Mouse (Mus musculus): Measurements from ENCODE around the gene Sult5a1. TPM values are rescaled to one million over a fixed set of nuclear protein-coding genes. Genes with fewer than 3 reads are reported as not detected.

The Sult5a1 gene
- polyA plus RNA-seq, 1 experiment from 2014 or later: 1.6 TPM

- Histone ChIP-seq H3K4me3 (no peak overlapping the region), H3K27me3 (no peaks in the 10 kb centered on the region), H3K4me2 (no peak overlapping the region), H3K36me3 (no peaks in the 10 kb centered on the region), H3K27ac (replicated peaks) (no peak overlapping the region), H3K9ac (no peak overlapping the region), H3K4me1 (replicated peaks) (no peaks in the 10 kb centered on the region; the same call in 1 of the 2 replicates), H3K9me3 (no peaks in the 10 kb centered on the region)
- WGBS: 84% methylated on average over 9 of the region's 9 CpGs
- no peak for ATAC-seq (ENCODE audit: low FRiP score, low read depth)
Measured at GRCm38 (mm10) chr8:123156070-123156773, 1.9 kb downstream of the Sult5a1 start.

- WGBS: 69% methylated on average over 5 of the region's 5 CpGs
Measured at GRCm38 (mm10) chr8:123155177-123155576, 2.9 kb downstream of the Sult5a1 start.

GRCm38 (mm10) chr8:123150737-123151171, 7.4 kb downstream of the Sult5a1 start:
- no peak overlapping the region for H3K4me2 ChIP-seq
- H3K36me3 ChIP-seq: no peaks in the 10 kb centered on the region
- ATAC-seq (ENCODE audit: low FRiP score, low read depth): no peak
- WGBS: 66% methylated on average over 9 of the region's 9 CpGs
- H3K4me1 ChIP-seq (replicated peaks): no peaks in the 10 kb centered on the region
- H3K9me3 ChIP-seq: no peaks in the 10 kb centered on the region
- no peak overlapping the region for H3K9ac ChIP-seq
- H3K4me3 ChIP-seq: no peak overlapping the region
- H3K27me3 ChIP-seq: no peaks in the 10 kb centered on the region
- H3K27ac ChIP-seq (replicated peaks): no peak overlapping the region

More at GRCm38 (mm10) chr8:123155177-123155576, 2.9 kb downstream of the Sult5a1 start:
- Histone ChIP-seq H3K4me1 (replicated peaks) (no peaks in the 10 kb centered on the region; the same call in 1 of the 2 replicates), H3K4me3 (no peak overlapping the region), H3K27me3 (no peaks in the 10 kb centered on the region), H3K27ac (replicated peaks) (no peak overlapping the region), H3K9me3 (no peaks in the 10 kb centered on the region), H3K9ac (no peak overlapping the region), H3K4me2 (no peak overlapping the region), H3K36me3 (no peaks in the 10 kb centered on the region)
- no peak for ATAC-seq (ENCODE audit: low FRiP score, low read depth)

- H3K36me3 ChIP-seq: no peaks in the 10 kb centered on the region
- H3K4me3 ChIP-seq: no peak overlapping the region
- H3K4me2 ChIP-seq: no peak overlapping the region
- H3K4me1 ChIP-seq (replicated peaks): no peaks in the 10 kb centered on the region
- no peak for ATAC-seq (ENCODE audit: low FRiP score, low read depth)
- WGBS: 81% methylated on average over 7 of the region's 7 CpGs
- H3K27ac ChIP-seq (replicated peaks): no peak overlapping the region; the same call in 1 of the 2 replicates
- H3K9me3 ChIP-seq: no peaks in the 10 kb centered on the region
- no peaks in the 10 kb centered on the region for H3K27me3 ChIP-seq
- H3K9ac ChIP-seq: no peak overlapping the region
Measured at GRCm38 (mm10) chr8:123146390-123146789, 11.7 kb downstream of the Sult5a1 start.

- Histone ChIP-seq H3K4me2 (no peak overlapping the region), H3K27me3 (no peaks in the 10 kb centered on the region), H3K9ac (no peak overlapping the region), H3K4me3 (no peak overlapping the region), H3K36me3 (no peaks in the 10 kb centered on the region), H3K27ac (replicated peaks) (no peak overlapping the region), H3K4me1 (replicated peaks) (no peaks in the 10 kb centered on the region), H3K9me3 (no peaks in the 10 kb centered on the region)
- 63% methylated on average over 6 of the region's 6 CpGs for WGBS
- ATAC-seq (ENCODE audit: low FRiP score, low read depth): no peak
Measured at GRCm38 (mm10) chr8:123145279-123145678, 12.8 kb downstream of the Sult5a1 start.

- Histone ChIP-seq H3K27ac (replicated peaks) (0 out of 2 replicates have a peak overlapping the region, but pooled peaks have one; percentile 47), H3K4me1 (replicated peaks) (peaks cover 12% of the 10 kb centered on the region), H3K9ac (no peak overlapping the region), H3K9me3 (no peaks in the 10 kb centered on the region), H3K4me2 (no peak overlapping the region), H3K27me3 (no peaks in the 10 kb centered on the region), H3K4me3 (no peak overlapping the region), H3K36me3 (no peaks in the 10 kb centered on the region)
- ATAC-seq (ENCODE audit: low FRiP score, low read depth): no peak
- 72% methylated on average over 14 of the region's 14 CpGs for WGBS
Measured at GRCm38 (mm10) chr8:123141741-123142462, 16.2 kb downstream of the Sult5a1 start.

GRCm38 (mm10) chr8:123138741-123139140, 19.4 kb downstream of the Sult5a1 start:
- no peak overlapping the region for H3K4me2 ChIP-seq
- H3K9me3 ChIP-seq: no peaks in the 10 kb centered on the region
- H3K9ac ChIP-seq: no peak overlapping the region
- no peak overlapping the region for H3K27ac ChIP-seq (replicated peaks)
- H3K36me3 ChIP-seq: no peaks in the 10 kb centered on the region
- H3K4me1 ChIP-seq (replicated peaks): peaks cover 30% of the 10 kb centered on the region
- H3K27me3 ChIP-seq: no peaks in the 10 kb centered on the region
- WGBS: 64% methylated on average over 4 of the region's 4 CpGs
- no peak overlapping the region for H3K4me3 ChIP-seq
- no peak for ATAC-seq (ENCODE audit: low FRiP score, low read depth)

- Histone ChIP-seq H3K4me1 (replicated peaks) (peaks cover 30% of the 10 kb centered on the region), H3K4me2 (no peak overlapping the region), H3K36me3 (no peaks in the 10 kb centered on the region), H3K27me3 (no peaks in the 10 kb centered on the region), H3K9ac (no peak overlapping the region), H3K9me3 (no peaks in the 10 kb centered on the region), H3K27ac (replicated peaks) (0 out of 2 replicates have a peak overlapping the region, but pooled peaks have one; percentile 31), H3K4me3 (no peak overlapping the region)
- ATAC-seq (ENCODE audit: low FRiP score, low read depth): peak; percentile 67
- 9% methylated on average over 2 of the region's 2 CpGs for WGBS
Measured at GRCm38 (mm10) chr8:123137645-123138077, 20.5 kb downstream of the Sult5a1 start.

- Histone ChIP-seq H3K36me3 (no peaks in the 10 kb centered on the region), H3K4me3 (no peak overlapping the region), H3K4me2 (no peak overlapping the region), H3K4me1 (replicated peaks) (peaks cover 30% of the 10 kb centered on the region), H3K9ac (no peak overlapping the region), H3K9me3 (no peaks in the 10 kb centered on the region), H3K27ac (replicated peaks) (no peak overlapping the region), H3K27me3 (no peaks in the 10 kb centered on the region)
- no peak for ATAC-seq (ENCODE audit: low FRiP score, low read depth)
- WGBS: 82% methylated on average over 9 of the region's 9 CpGs
Measured at GRCm38 (mm10) chr8:123136287-123136686, 21.8 kb downstream of the Sult5a1 start.

- Histone ChIP-seq H3K27ac (replicated peaks) (peak overlapping the region; percentile 73), H3K4me3 (no peak overlapping the region), H3K4me1 (replicated peaks) (peaks cover 30% of the 10 kb centered on the region), H3K9me3 (no peaks in the 10 kb centered on the region), H3K9ac (no peak overlapping the region), H3K36me3 (no peaks in the 10 kb centered on the region), H3K4me2 (peak overlapping the region; percentile 34), H3K27me3 (no peaks in the 10 kb centered on the region)
- peak; percentile 37; the same call in 1 of the 2 replicates for ATAC-seq (ENCODE audit: low FRiP score, low read depth)
- WGBS: 36% methylated on average over 9 of the region's 9 CpGs
Measured at GRCm38 (mm10) chr8:123135806-123136205, 22.3 kb downstream of the Sult5a1 start.

GRCm38 (mm10) chr8:123135406-123135805, 22.7 kb downstream of the Sult5a1 start:
- WGBS: 9% methylated on average over 7 of the region's 7 CpGs
- peak; percentile 53; the same call in 1 of the 2 replicates for ATAC-seq (ENCODE audit: low FRiP score, low read depth)
- no peak overlapping the region for H3K9ac ChIP-seq
- H3K9me3 ChIP-seq: no peaks in the 10 kb centered on the region
- H3K36me3 ChIP-seq: no peaks in the 10 kb centered on the region
- H3K4me1 ChIP-seq (replicated peaks): peaks cover 30% of the 10 kb centered on the region
- H3K4me2 ChIP-seq: peak overlapping the region; percentile 34
- no peak overlapping the region for H3K4me3 ChIP-seq
- no peaks in the 10 kb centered on the region for H3K27me3 ChIP-seq
- peak overlapping the region; percentile 73 for H3K27ac ChIP-seq (replicated peaks)

- Histone ChIP-seq H3K9ac (no peak overlapping the region), H3K27me3 (no peaks in the 10 kb centered on the region), H3K36me3 (no peaks in the 10 kb centered on the region), H3K4me1 (replicated peaks) (peaks cover 30% of the 10 kb centered on the region), H3K4me3 (no peak overlapping the region), H3K4me2 (no peak overlapping the region), H3K27ac (replicated peaks) (no peak overlapping the region), H3K9me3 (no peaks in the 10 kb centered on the region)
- WGBS: 77% methylated on average over 11 of the region's 11 CpGs
- no peak for ATAC-seq (ENCODE audit: low FRiP score, low read depth)
Measured at GRCm38 (mm10) chr8:123134149-123134713, 23.9 kb downstream of the Sult5a1 start.
